Mouse (Mus musculus) spleen, adult 2 months (tissue): Measurements from ENCODE around the gene Capn2.

Source experiments
- CTCF ChIP-seq: fragments of 200-500 bp; IDR thresholded peaks from 2 replicates; pipeline ENCODE4 v1.5.1; 2011; ENCODE audit warnings: mild to moderate bottlenecking, inconsistent platforms; ENCODE audit not compliant: insufficient read depth, insufficient read length, insufficient replicate concordance; ENCODE audit errors: extremely low read depth
- POLR2A ChIP-seq: fragments of 200-500 bp; IDR thresholded peaks from 2 replicates; pipeline ENCODE4 v1.6.1; 2011; ENCODE audit warnings: low read depth, low read length, inconsistent platforms

DNA sequence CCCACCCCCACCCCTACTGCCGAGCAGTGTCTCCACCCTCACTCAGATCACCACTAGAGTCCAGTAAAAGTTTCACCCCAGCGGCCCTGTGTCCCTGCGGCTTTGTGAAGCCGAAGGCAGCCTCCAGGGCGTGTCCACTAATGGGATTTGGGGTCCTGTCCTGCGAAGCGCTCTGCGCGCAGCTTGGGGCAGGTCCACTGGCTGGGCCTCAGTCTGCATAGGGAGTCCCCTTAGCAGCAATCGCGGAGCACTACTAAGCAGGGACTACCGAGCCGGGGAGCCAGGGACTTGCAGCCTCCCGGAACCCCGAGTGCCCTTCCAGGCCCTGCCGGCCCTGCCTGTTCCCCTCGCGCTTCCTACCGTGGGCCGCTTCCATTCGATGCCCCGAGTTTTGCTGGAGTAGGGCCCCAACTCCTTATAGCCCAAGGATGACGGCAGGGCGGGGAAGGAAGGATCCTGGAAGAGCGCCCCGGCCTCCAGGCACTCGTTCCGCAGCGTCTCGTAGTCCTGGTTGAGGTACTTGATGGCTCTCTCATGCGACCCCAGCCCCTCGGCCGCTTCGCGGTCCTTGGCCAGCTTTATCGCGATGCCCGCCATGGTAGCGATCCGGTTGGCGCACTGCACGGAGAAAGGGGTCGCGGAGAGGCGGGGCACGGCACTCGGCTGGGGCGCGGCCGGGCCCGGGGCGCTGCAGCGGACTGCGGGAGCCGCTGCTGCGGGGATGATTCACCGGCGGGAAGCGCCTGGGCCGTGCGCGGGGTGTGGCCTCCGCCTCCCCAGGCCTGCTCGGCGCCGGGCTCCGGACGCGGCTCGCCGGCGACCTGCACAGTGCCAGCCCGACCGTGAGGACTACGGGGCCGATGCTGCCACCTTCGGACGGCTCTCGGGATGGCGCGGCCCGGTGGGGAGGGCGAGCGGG, at the start of gene Capn2:
- TF ChIP-seq CTCF (peak; percentile 37; the same call in 1 of the 2 replicates), POLR2A (no peak)
